ENCODE assay signal across 19 mouse cellular contexts in the genomic region with DNA sequence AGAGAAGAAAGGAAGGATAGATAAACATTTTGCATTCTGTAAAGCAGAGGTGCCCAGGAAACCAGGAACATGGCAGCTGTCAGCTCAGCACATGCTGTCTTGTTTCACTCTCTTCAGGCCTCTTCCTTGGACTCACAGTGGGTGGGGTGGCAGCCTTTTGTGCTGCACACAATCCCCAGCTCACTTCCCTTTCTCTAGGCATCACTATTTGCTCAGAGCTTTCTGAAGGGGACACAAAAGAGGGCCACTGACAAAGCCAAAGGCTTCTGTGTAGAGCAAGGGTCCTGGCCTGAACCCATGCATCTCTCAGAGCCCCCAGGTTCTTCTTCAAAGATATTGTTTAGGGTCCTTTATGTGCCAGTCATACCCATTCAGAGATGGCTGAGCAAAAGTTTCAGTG. TPM values are rescaled to one million over a fixed set of nuclear protein-coding genes. Genes with fewer than 3 reads are reported as not detected.
DNase-seq lines count a peak whose midpoint lies in the region; ATAC-seq and TF ChIP-seq lines count a peak whose summit lies in the region.
"Had no signal": no experiment of that assay in that cellular context is flagged by ENCODE, and none has a peak within 500 bp of the region (broad histone marks: within the 10 kb centered on the region; RNA-seq: fewer than 3 reads in every experiment).

No protein-coding gene starts in this region.

- no peak for TF ChIP-seq CTCF in layer of hippocampus, adult 2 months (conservative IDR thresholded peaks at IDR 0.05)
- no peak for TF ChIP-seq CTCF in lung, postnatal 0 days (IDR thresholded peaks at IDR 0.05)

- no peak for TF ChIP-seq EP300 in lung, postnatal 0 days (IDR thresholded peaks at IDR 0.05)

- peak; percentile 73 for DNase-seq in hindbrain, embryonic 10.5 days (ENCODE audit: low spot score)
- DNase-seq in embryo, embryonic 9.5 days (ENCODE audit: extremely low spot score): peak; percentile 42
- no peak for DNase-seq in right cerebral cortex, adult 18-20 months
- DNase-seq in layer of hippocampus, adult 2 months (ENCODE audit: low spot score in 2 of 2): no peak
- no peak for DNase-seq in lung, postnatal 0 days (ENCODE audit: low spot score)
- DNase-seq: adrenal gland, postnatal 14 days; cerebellum, postnatal 10 days; gastrocnemius, postnatal 14 days; kidney, adult 11 months; kidney, postnatal 14 days; lung, adult 2 months; right cerebral cortex, postnatal 4 days; thymus, adult 2 months had no signal

- peaks cover 40% of the 10 kb centered on the region for H3K36me3 ChIP-seq in hindbrain, embryonic 10.5 days
- peaks cover 18% of the 10 kb centered on the region for H3K36me3 ChIP-seq in hindbrain, embryonic 13.5 days
- H3K36me3 ChIP-seq in forebrain, embryonic 16.5 days (ENCODE audit: control insufficient read depth, insufficient read depth): peaks cover 11% of the 10 kb centered on the region
- H3K36me3 ChIP-seq in midbrain, embryonic 16.5 days (ENCODE audit: control insufficient read depth, insufficient read depth, low read length): no peaks in the 10 kb centered on the region
- H3K36me3 ChIP-seq in lung, postnatal 0 days (ENCODE audit: insufficient read depth, low read length): 0 out of 2 replicates have a peak, but pooled peaks cover 5% of the 10 kb centered on the region

- no peak for ATAC-seq in hindbrain, embryonic 13.5 days (ENCODE audit: low FRiP score)
- no peak for ATAC-seq in forebrain, embryonic 16.5 days
- 0 out of 2 replicates have a peak, but pooled peaks have one; percentile 39 for ATAC-seq in midbrain, embryonic 16.5 days
- ATAC-seq in lung, postnatal 0 days: no peak

- H3K9me3 ChIP-seq in hindbrain, embryonic 10.5 days: no peaks in the 10 kb centered on the region
- H3K9me3 ChIP-seq in hindbrain, embryonic 13.5 days: no peaks in the 10 kb centered on the region
- H3K9me3 ChIP-seq in forebrain, embryonic 16.5 days (ENCODE audit: control insufficient read depth, low read length): no peaks in the 10 kb centered on the region
- no peaks in the 10 kb centered on the region for H3K9me3 ChIP-seq in midbrain, embryonic 16.5 days (replicated peaks; ENCODE audit: control insufficient read depth, low read length, poor library complexity, severe bottlenecking)
- no peaks in the 10 kb centered on the region for H3K9me3 ChIP-seq in lung, postnatal 0 days (ENCODE audit: low read length)

- peaks cover 39% of the 10 kb centered on the region for H3K27me3 ChIP-seq in hindbrain, embryonic 10.5 days (ENCODE audit: insufficient read depth, poor library complexity, severe bottlenecking)
- no peaks in the 10 kb centered on the region for H3K27me3 ChIP-seq in hindbrain, embryonic 13.5 days
- no peaks in the 10 kb centered on the region for H3K27me3 ChIP-seq in forebrain, embryonic 16.5 days (replicated peaks; ENCODE audit: control insufficient read depth, insufficient read depth, low read length)
- no peaks in the 10 kb centered on the region for H3K27me3 ChIP-seq in midbrain, embryonic 16.5 days (ENCODE audit: control insufficient read depth, insufficient read depth, low read depth, low read length)
- H3K27me3 ChIP-seq in lung, postnatal 0 days (replicated peaks; ENCODE audit: insufficient read depth, low read length): no peaks in the 10 kb centered on the region

- H3K27ac ChIP-seq in hindbrain, embryonic 10.5 days: 0 out of 2 replicates have a peak overlapping the region, but pooled peaks have one; percentile 30
- no peak overlapping the region for H3K27ac ChIP-seq in hindbrain, embryonic 13.5 days
- 0 out of 2 replicates have a peak overlapping the region, but pooled peaks have one; percentile 17 for H3K27ac ChIP-seq in forebrain, embryonic 16.5 days (ENCODE audit: low read length)
- no peak overlapping the region for H3K27ac ChIP-seq in midbrain, embryonic 16.5 days (ENCODE audit: low read length)
- no peak overlapping the region for H3K27ac ChIP-seq in layer of hippocampus, adult 2 months
- no peak overlapping the region for H3K27ac ChIP-seq in lung, postnatal 0 days (ENCODE audit: low read length)
- H3K27ac ChIP-seq: macrophage had no signal

- H3K4me1 ChIP-seq in hindbrain, embryonic 10.5 days (replicated peaks): peaks cover 61% of the 10 kb centered on the region
- peaks cover 47% of the 10 kb centered on the region for H3K4me1 ChIP-seq in hindbrain, embryonic 13.5 days (replicated peaks)
- peaks cover 23% of the 10 kb centered on the region for H3K4me1 ChIP-seq in forebrain, embryonic 16.5 days (replicated peaks; ENCODE audit: control insufficient read depth, insufficient read depth, low read length)
- no peaks in the 10 kb centered on the region; the same call in 1 of the 2 replicates for H3K4me1 ChIP-seq in midbrain, embryonic 16.5 days (ENCODE audit: control insufficient read depth, insufficient read depth, low read length)
- peaks cover 8% of the 10 kb centered on the region; the same call in 1 of the 2 replicates for H3K4me1 ChIP-seq in lung, postnatal 0 days (ENCODE audit: insufficient read depth, low read depth, low read length)

- H3K4me2 ChIP-seq in hindbrain, embryonic 13.5 days: no peak overlapping the region
- no peak overlapping the region for H3K4me2 ChIP-seq in forebrain, embryonic 16.5 days (ENCODE audit: low read length)
- H3K4me2 ChIP-seq in midbrain, embryonic 16.5 days (ENCODE audit: low read length): no peak overlapping the region
- H3K4me2 ChIP-seq in lung, postnatal 0 days (replicated peaks; ENCODE audit: low read depth, low read length): no peak overlapping the region
- H3K4me2 ChIP-seq: heart, embryonic 11.5 days had no signal

- no peak overlapping the region for H3K4me3 ChIP-seq in hindbrain, embryonic 10.5 days
- H3K4me3 ChIP-seq in hindbrain, embryonic 13.5 days: no peak overlapping the region
- H3K4me3 ChIP-seq in forebrain, embryonic 16.5 days (replicated peaks; ENCODE audit: low read length): no peak overlapping the region
- no peak overlapping the region for H3K4me3 ChIP-seq in midbrain, embryonic 16.5 days (ENCODE audit: low read depth, low read length)
- no peak overlapping the region for H3K4me3 ChIP-seq in layer of hippocampus, adult 2 months
- no peak overlapping the region for H3K4me3 ChIP-seq in lung, postnatal 0 days (ENCODE audit: low read depth, low read length)
- H3K4me3 ChIP-seq: myocyte had no signal

- no peak overlapping the region for H3K9ac ChIP-seq in hindbrain, embryonic 13.5 days
- H3K9ac ChIP-seq in forebrain, embryonic 16.5 days (replicated peaks; ENCODE audit: low read depth, low read length): no peak overlapping the region
- no peak overlapping the region for H3K9ac ChIP-seq in midbrain, embryonic 16.5 days (ENCODE audit: low read depth, low read length)
- H3K9ac ChIP-seq in lung, postnatal 0 days (replicated peaks; ENCODE audit: low read depth): no peak overlapping the region

RNA-seq across cellular contexts. Expression of gene Plxna2, which starts 45.0 kb away (rescaled TPM):
- polyA plus RNA-seq in hindbrain, embryonic 10.5 days (2016; fragmentation: Nextera tagmentation; extraction: Ambion mirVana): 17.5 and 23.9 TPM in 2 replicates
- polyA plus RNA-seq in hindbrain, embryonic 13.5 days (2015; fragmentation: Nextera tagmentation; extraction: Ambion mirVana): 36.1 and 36.5 TPM in 2 replicates
- 76.0 and 80.3 TPM in 2 replicates for polyA plus RNA-seq in forebrain, embryonic 16.5 days (2015; fragmentation: Nextera tagmentation; extraction: Ambion mirVana)
- polyA plus RNA-seq in midbrain, embryonic 16.5 days (2015; fragmentation: Nextera tagmentation; extraction: Ambion mirVana): 18.1 and 22.0 TPM in 2 replicates
- 10 to 100 TPM; 68.1 to 73.2 TPM for total RNA-seq in layer of hippocampus, adult 2 months (2021)
- polyA plus RNA-seq in lung, postnatal 0 days (2015; fragmentation: Nextera tagmentation; extraction: Ambion mirVana): 4.5 and 5.8 TPM in 2 replicates

Comparison
In these comparisons a context has a peak if more than half of its experiments do, and no peak if none do; other contexts are left out.
1. H3K27ac ChIP-seq: peak in hindbrain, embryonic 10.5 days (single experiment) and forebrain, embryonic 16.5 days (single experiment); none in hindbrain, embryonic 13.5 days (single experiment), midbrain, embryonic 16.5 days (single experiment), layer of hippocampus, adult 2 months (single experiment) and lung, postnatal 0 days (single experiment).
2. DNase-seq: peak in hindbrain, embryonic 10.5 days (single experiment) and embryo, embryonic 9.5 days (single experiment); none in right cerebral cortex, adult 18-20 months (single experiment), layer of hippocampus, adult 2 months (0 of 2) and lung, postnatal 0 days (single experiment).